Mouse (Mus musculus) gastrocnemius, postnatal 4 days (tissue): ENCODE data around the gene Slc4a7. TPM values are rescaled to one million over a fixed set of nuclear protein-coding genes. Genes with fewer than 3 reads are reported as not detected.
A peak's percentile ranks its signal among the peaks of the same experiment; 100 is the strongest.
"Not testable (repeated sequence)": the region's sequence is repeated elsewhere in the genome, so short reads cannot be mapped to it uniquely, and the experiment has no call there.

ENCODE experiments used
- DNase-seq, 2 experiments: peaks; one replicate each; pipeline ENCODE4 v3.0.0; 2021 to 2022; ENCODE audit warnings: low spot score in 2 of 2, mixed read lengths in 2 of 2
- total RNA-seq, 2 experiments: library from RNA; stranded (reverse); gene quantifications; 2 replicates each; pipeline ENCODE4 v1.2.3; 2021

Gene Slc4a7
- total RNA-seq, 2 experiments from 2014 or later = 16.3 to 18.1 TPM

GRCm38 (mm10) chr14:14799861-14800260 is 97.8 kb downstream of the Slc4a7 start:
- DNase-seq = no peak

- DNase-seq = no peak
Observed at GRCm38 (mm10) chr14:14800332-14800731, 98.3 kb downstream of the Slc4a7 start.

GRCm38 (mm10) chr14:14800810-14801209 is 98.7 kb downstream of the Slc4a7 start:
- no peak for DNase-seq

GRCm38 (mm10) chr14:14803115-14803514 is 101.0 kb downstream of the Slc4a7 start, which contains the start of gene Nek10:
Gene Nek10, plus strand, starts transcription at chr14:14803415.
- not testable (repeated sequence) for DNase-seq

- no peak for DNase-seq
Observed at GRCm38 (mm10) chr14:14803921-14804517, 101.9 kb downstream of the Slc4a7 start.

- no peak for DNase-seq
Observed at GRCm38 (mm10) chr14:14804518-14805212, 102.6 kb downstream of the Slc4a7 start.

GRCm38 (mm10) chr14:14832520-14833240 is 130.6 kb downstream of the Slc4a7 start:
- DNase-seq = peak; percentile 57 to 87

GRCm38 (mm10) chr14:14833498-14833897 is 131.4 kb downstream of the Slc4a7 start:
- DNase-seq = no peak

- DNase-seq = no peak
Observed at GRCm38 (mm10) chr14:14834266-14834665, 132.2 kb downstream of the Slc4a7 start.

- DNase-seq = no peak
Observed at GRCm38 (mm10) chr14:14837627-14838026, 135.5 kb downstream of the Slc4a7 start.

- no peak for DNase-seq
Observed at GRCm38 (mm10) chr14:14838109-14838508, 136.0 kb downstream of the Slc4a7 start.

GRCm38 (mm10) chr14:14842734-14843530 is 140.9 kb downstream of the Slc4a7 start:
- no peak for DNase-seq

Other genes starting within 250 kb of the Slc4a7 start
- gene Nek10, start 101.1 kb downstream of the Slc4a7 start, total RNA-seq = under 1 TPM; 0.05 to 0.13 TPM